Mouse (Mus musculus) liver, adult 2 months (tissue): Measurements from ENCODE around the gene Zfp451.

Source experiments
- CTCF ChIP-seq: fragments of 200-500 bp; IDR thresholded peaks from 2 replicates; pipeline ENCODE4 v1.5.1; 2011; ENCODE audit warnings: low read depth, low read length, control low read depth
- POLR2A ChIP-seq: fragments of 200-500 bp; IDR thresholded peaks from 2 replicates; pipeline ENCODE4 v1.6.1; 2011; ENCODE audit warnings: low read length, control low read depth; ENCODE audit not compliant: insufficient read depth; ENCODE audit errors: extremely low read depth

- TF ChIP-seq POLR2A (no peak), CTCF (no peak)
Observed at GRCm38 (mm10) chr1:33754965-33755735, 59.2 kb downstream of the Zfp451 start.
